Mouse (Mus musculus) MN1 (cell line): ENCODE results near the gene Peli2.

Experiments
- DNase-seq: peaks from one replicate; pipeline ENCODE4 v3.0.0-alpha.2; 2016; ENCODE audit warnings: low spot score

Gene Peli2

GRCm38 (mm10) chr14:48153064-48153463, 32.4 kb downstream of the Peli2 start:
- DNase-seq: no peak

GRCm38 (mm10) chr14:48153865-48154511, 33.4 kb downstream of the Peli2 start:
- DNase-seq: no peak

- no peak for DNase-seq
Measured at GRCm38 (mm10) chr14:48154641-48155040, 34.0 kb downstream of the Peli2 start.

- no peak for DNase-seq
Measured at GRCm38 (mm10) chr14:48155153-48155552, 34.5 kb downstream of the Peli2 start.

GRCm38 (mm10) chr14:48157085-48157484, 36.5 kb downstream of the Peli2 start:
- DNase-seq: no peak

GRCm38 (mm10) chr14:48157835-48158234, 37.2 kb downstream of the Peli2 start:
- DNase-seq: no peak

GRCm38 (mm10) chr14:48159401-48159800, 38.8 kb downstream of the Peli2 start:
- DNase-seq: no peak

- no peak for DNase-seq
Measured at GRCm38 (mm10) chr14:48162446-48162845, 41.8 kb downstream of the Peli2 start.

GRCm38 (mm10) chr14:48164917-48165316, 44.3 kb downstream of the Peli2 start:
- DNase-seq: no peak

- DNase-seq: no peak
Measured at GRCm38 (mm10) chr14:48166396-48166795, 45.8 kb downstream of the Peli2 start.

GRCm38 (mm10) chr14:48167020-48167419, 46.4 kb downstream of the Peli2 start:
- no peak for DNase-seq

GRCm38 (mm10) chr14:48168116-48168515, 47.5 kb downstream of the Peli2 start:
- no peak for DNase-seq

GRCm38 (mm10) chr14:48169970-48170369, 49.3 kb downstream of the Peli2 start:
- DNase-seq: no peak

- DNase-seq: no peak
Measured at GRCm38 (mm10) chr14:48171268-48171667, 50.6 kb downstream of the Peli2 start.

- no peak for DNase-seq
Measured at GRCm38 (mm10) chr14:48172026-48172425, 51.4 kb downstream of the Peli2 start.

GRCm38 (mm10) chr14:48172876-48173275, 52.3 kb downstream of the Peli2 start:
- DNase-seq: no peak

GRCm38 (mm10) chr14:48173840-48174239, 53.2 kb downstream of the Peli2 start:
- no peak for DNase-seq

- DNase-seq: no peak
Measured at GRCm38 (mm10) chr14:48174356-48174755, 53.7 kb downstream of the Peli2 start.

GRCm38 (mm10) chr14:48175115-48175514, 54.5 kb downstream of the Peli2 start:
- DNase-seq: no peak

GRCm38 (mm10) chr14:48178304-48178995, 57.8 kb downstream of the Peli2 start:
- DNase-seq: no peak

- no peak for DNase-seq
Measured at GRCm38 (mm10) chr14:48179021-48179420, 58.4 kb downstream of the Peli2 start.

- DNase-seq: no peak
Measured at GRCm38 (mm10) chr14:48186302-48186701, 65.7 kb downstream of the Peli2 start.

- no peak for DNase-seq
Measured at GRCm38 (mm10) chr14:48187100-48187499, 66.5 kb downstream of the Peli2 start.

GRCm38 (mm10) chr14:48189330-48189729, 68.7 kb downstream of the Peli2 start:
- DNase-seq: no peak
